Mouse (Mus musculus) right cerebral cortex, adult 18-20 months (tissue): ENCODE measurements at regions not wholly inside any gene's neighbourhood (a gene's known extent, or its start where the extent isn't known, plus 50 kb on each side); places are given as distances from the start of the nearest gene placed in this dataset.

ENCODE experiments used
- DNase-seq: peaks from one replicate; pipeline ENCODE4 v3.0.0; 2022; ENCODE audit warnings: mixed read lengths

DNA sequence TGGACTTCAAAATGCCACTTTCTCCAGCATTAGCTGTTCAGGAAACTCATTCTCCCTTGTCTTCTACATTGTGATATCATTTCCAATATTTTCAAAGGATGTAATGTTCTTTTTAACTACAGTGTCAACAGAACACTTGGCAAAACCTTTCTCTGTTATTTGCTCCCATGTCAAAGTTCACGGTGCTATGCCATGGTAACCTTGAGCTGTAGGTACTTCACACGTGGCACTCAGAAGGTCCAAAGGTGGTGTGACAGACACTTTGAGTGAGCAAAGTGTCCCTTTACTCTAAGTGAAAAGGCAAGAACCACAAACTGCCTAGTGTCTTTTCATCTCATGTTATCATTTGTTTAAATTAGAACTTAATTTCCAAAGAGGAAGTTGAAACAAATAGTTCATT lies 53.3 kb upstream of the Tram2 start:
- no peak for DNase-seq

DNA sequence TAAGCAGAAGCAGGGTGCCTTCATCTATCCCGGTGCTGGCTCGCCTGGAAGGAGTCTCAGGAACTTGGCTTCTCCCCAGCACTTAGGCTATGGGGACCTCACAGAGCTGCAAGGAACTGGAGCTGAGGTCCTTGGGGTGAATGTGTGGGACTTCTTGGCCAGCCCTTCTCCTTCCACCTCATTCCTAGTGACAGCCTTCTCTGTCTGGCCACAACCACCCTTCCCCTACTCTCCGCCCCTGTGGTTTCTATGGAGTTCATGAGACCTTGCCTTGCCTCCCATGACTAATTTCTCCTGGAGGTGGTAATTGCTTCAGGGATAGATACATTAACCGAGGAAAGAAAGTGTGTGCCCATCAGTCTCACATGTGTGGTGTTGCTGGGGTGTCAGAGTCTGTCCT lies 67.9 kb upstream of the Tram2 start:
- DNase-seq, result no peak

DNA sequence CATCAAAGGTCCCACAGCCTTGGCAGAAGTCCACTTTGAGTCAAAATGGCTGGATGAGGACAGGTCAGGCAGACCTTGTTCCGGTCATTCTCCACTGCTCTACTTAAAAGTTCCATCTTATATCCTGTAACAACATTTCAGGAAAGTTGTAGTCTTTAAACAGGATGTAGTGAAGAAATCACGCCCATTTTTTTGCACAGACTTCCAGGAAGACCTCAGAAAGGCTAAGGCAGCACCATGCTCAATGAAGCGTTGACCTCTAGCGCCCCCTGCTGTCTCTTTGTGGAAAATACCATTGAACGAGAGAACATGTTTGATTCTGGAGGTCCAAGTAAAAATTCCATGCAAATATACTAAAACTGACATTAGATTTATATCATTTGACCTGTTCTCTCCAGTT lies 56.6 kb upstream of the Tmem14a start:
- peak; percentile 79 for DNase-seq

DNA sequence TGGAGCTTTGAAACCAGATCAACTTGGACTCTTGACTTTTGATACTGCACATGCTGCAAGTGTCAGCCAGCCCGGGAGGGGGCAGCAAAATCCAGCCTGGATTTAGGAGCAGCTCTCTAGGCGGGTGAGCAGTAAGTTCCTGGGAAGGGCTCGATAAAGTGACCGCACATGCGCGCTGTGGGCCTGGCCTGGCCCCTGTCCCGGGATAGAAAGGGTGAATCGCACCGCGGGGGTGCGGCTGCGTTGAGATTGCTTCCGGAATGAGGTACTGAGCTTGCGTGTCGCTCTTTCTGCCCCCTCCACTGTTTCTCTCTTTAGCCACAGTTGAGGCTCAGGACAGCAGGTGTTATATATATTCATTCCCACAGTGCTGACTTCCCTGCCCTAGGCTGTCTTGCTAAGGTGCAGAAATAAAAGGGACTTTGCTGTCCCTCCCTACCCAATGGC lies 52.1 kb upstream of the Tmem14a start:
- DNase-seq, result peak; percentile 87

DNA sequence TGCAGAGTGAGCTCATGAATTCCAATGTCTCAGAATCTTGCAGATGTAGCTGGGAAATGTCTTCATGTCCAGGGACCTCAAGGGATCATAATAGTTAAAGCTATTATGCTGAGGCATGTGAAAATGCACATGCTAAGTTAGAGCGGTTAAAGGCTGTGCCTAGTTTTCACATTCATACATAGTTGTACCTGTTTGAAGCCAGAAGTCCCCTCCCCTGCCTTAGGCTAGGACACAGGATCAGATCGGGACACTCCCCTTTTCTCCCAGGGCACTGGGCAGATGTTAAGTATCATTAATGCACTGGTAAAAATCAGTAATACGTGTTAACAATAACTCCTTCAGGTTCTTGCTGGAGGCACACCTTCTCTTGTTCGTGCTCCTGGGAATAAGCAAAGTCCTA lies 51.6 kb upstream of the Tmem14a start:
- no peak for DNase-seq
